Mouse (Mus musculus): ENCODE results near the gene Egln3. TPM values are rescaled to one million over a fixed set of nuclear protein-coding genes. Genes with fewer than 3 reads are reported as not detected.

The Egln3 gene
- 2.7 and 3.5 TPM in 2 replicates for polyA plus RNA-seq (2016; fragmentation: Nextera tagmentation; extraction: Ambion mirVana)

GRCm38 (mm10) chr12:54203656-54204045 lies at the start of gene Egln3:
TSS of gene Egln3 (minus strand) at chr12:54203860.
- H3K4me3 ChIP-seq: peak within 1 kb of the TSS; percentile 71
- H3K4me1 ChIP-seq: peaks cover 36% of the 10 kb centered on the region
- DNase-seq (ENCODE audit: low spot score): peak; percentile 85
- peak within 1 kb of the TSS; percentile 83 for H3K27ac ChIP-seq (replicated peaks)
- peaks cover 48% of the 10 kb centered on the region for H3K27me3 ChIP-seq (ENCODE audit: low read depth, poor library complexity, severe bottlenecking)
- under 1% methylated on average over 25 of the region's 25 CpGs for WGBS
- H3K36me3 ChIP-seq: no peaks in the 10 kb centered on the region
- H3K9me3 ChIP-seq (replicated peaks): peaks cover 4% of the 10 kb centered on the region; the same call in 1 of the 2 replicates

GRCm38 (mm10) chr12:54253449-54253848 lies 49.8 kb upstream of the Egln3 start:
- Histone ChIP-seq H3K4me1 (peaks cover 3% of the 10 kb centered on the region; the same call in 1 of the 2 replicates), H3K9me3 (replicated peaks) (no peaks in the 10 kb centered on the region), H3K36me3 (no peaks in the 10 kb centered on the region), H3K4me3 (no peak overlapping the region), H3K27me3 (ENCODE audit: low read depth, poor library complexity, severe bottlenecking) (no peaks in the 10 kb centered on the region), H3K27ac (replicated peaks) (no peak overlapping the region)
- DNase-seq (ENCODE audit: low spot score): no peak
- WGBS: 92% methylated on average over 4 of the region's 4 CpGs

DNA sequence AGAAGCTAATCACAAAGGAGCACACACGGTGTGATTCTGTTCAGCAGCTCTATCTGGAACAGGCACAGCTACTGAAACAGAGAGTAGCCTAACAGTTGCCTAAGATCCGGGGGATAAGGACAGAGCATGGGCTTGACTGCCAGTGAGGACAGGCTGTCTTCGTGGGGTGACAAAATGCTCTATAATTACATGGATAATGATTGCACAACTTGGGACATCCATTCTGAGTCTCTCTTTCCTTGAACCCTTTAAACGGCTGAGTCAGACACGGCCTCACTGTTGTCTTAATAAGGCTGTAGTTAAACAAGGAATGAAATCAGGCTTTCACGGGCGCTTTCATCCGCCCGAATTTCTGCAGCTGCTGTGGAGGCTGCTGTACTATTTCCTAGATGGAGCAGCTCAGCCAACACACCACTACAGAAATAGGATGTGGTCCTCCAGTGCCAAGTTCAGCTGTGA lies 48.3 kb upstream of the Egln3 start:
- H3K27ac ChIP-seq (replicated peaks): no peak overlapping the region

GRCm38 (mm10) chr12:54247835-54248234 lies 44.2 kb upstream of the Egln3 start:
- Histone ChIP-seq H3K4me3 (no peak overlapping the region), H3K27ac (replicated peaks) (no peak overlapping the region), H3K36me3 (no peaks in the 10 kb centered on the region), H3K27me3 (ENCODE audit: low read depth, poor library complexity, severe bottlenecking) (no peaks in the 10 kb centered on the region), H3K9me3 (replicated peaks) (no peaks in the 10 kb centered on the region), H3K4me1 (no peaks in the 10 kb centered on the region)
- WGBS: 91% methylated on average over 7 of the region's 7 CpGs
- DNase-seq (ENCODE audit: low spot score): no peak

More for the DNA sequence above, 48.3 kb upstream of the Egln3 start:
- Histone ChIP-seq H3K4me3 (no peak overlapping the region), H3K9me3 (replicated peaks) (no peaks in the 10 kb centered on the region), H3K4me1 (peaks cover 3% of the 10 kb centered on the region; the same call in 1 of the 2 replicates), H3K36me3 (no peaks in the 10 kb centered on the region), H3K27me3 (ENCODE audit: low read depth, poor library complexity, severe bottlenecking) (no peaks in the 10 kb centered on the region)
- WGBS: 82% methylated on average over 9 of the region's 9 CpGs
- no peak for DNase-seq (ENCODE audit: low spot score)

- no peak overlapping the region for H3K27ac ChIP-seq (replicated peaks)
- 84% methylated on average over 5 of the region's 5 CpGs for WGBS
- no peaks in the 10 kb centered on the region for H3K9me3 ChIP-seq (replicated peaks)
- H3K27me3 ChIP-seq (ENCODE audit: low read depth, poor library complexity, severe bottlenecking): no peaks in the 10 kb centered on the region
- no peak for DNase-seq (ENCODE audit: low spot score)
- no peaks in the 10 kb centered on the region for H3K36me3 ChIP-seq
- no peak overlapping the region for H3K4me3 ChIP-seq
- no peaks in the 10 kb centered on the region for H3K4me1 ChIP-seq
These were observed 39.5 kb upstream of the Egln3 start for GRCm38 (mm10) chr12:54243158-54243557.

DNA sequence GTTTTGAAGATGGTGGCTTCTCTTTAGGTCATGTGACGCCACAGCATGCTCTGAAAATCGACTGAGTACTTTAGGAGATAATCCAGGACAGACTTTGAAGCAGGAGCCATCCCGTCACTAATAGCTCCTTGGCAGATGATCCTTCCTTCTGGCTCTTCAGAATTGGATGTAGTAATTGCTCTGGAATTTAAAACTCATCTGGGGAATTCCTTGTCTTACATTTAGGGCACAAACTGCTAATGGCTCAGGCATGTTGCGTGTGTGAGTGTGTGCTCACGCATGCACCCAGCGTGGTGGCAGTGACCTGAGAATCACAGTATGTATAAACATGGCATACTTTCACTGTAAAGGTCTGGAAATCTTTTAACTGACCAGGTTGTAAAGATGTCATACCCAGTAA lies 38.3 kb upstream of the Egln3 start:
- Histone ChIP-seq H3K4me1 (no peaks in the 10 kb centered on the region), H3K27me3 (ENCODE audit: low read depth, poor library complexity, severe bottlenecking) (no peaks in the 10 kb centered on the region), H3K36me3 (no peaks in the 10 kb centered on the region), H3K27ac (replicated peaks) (no peak overlapping the region), H3K4me3 (no peak overlapping the region), H3K9me3 (replicated peaks) (no peaks in the 10 kb centered on the region)
- no peak for DNase-seq (ENCODE audit: low spot score)
- WGBS: 87% methylated on average over 6 of the region's 6 CpGs

GRCm38 (mm10) chr12:54233794-54234193 lies 30.1 kb upstream of the Egln3 start:
- no peaks in the 10 kb centered on the region for H3K27me3 ChIP-seq (ENCODE audit: low read depth, poor library complexity, severe bottlenecking)
- H3K9me3 ChIP-seq (replicated peaks): peaks cover 11% of the 10 kb centered on the region; the same call in 1 of the 2 replicates
- 92% methylated on average over 6 of the region's 6 CpGs for WGBS
- no peak overlapping the region for H3K27ac ChIP-seq (replicated peaks)
- no peak overlapping the region for H3K4me3 ChIP-seq
- DNase-seq (ENCODE audit: low spot score): no peak
- peaks cover 13% of the 10 kb centered on the region for H3K4me1 ChIP-seq
- no peaks in the 10 kb centered on the region for H3K36me3 ChIP-seq

DNA sequence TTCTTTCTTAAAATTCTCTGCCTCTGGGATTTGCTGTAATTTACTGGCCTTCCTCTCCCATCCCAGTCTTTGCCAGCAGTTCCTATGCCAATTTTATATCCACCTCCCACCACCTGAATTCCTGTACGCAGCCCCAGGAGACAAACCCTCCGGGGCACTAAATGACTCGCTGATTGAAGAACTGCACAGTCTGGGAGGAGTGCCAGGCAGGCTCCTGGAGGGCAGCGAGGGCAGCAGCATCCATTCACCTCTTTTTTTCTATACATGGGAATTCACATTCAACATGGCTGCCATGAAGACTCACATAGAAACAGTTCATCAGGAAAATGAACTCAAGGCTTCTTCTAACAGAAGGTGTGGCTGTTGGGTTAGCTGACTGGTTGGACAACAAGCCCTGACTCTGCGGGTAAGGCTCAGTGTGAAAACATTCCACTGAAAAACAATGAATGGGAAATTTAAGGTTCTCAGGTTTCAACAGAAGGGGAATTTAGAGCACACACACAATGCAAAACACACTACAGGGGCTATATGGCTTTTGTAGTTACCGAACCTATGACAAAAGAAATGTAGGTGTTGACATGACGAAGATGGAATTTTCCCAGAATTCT lies 29.4 kb upstream of the Egln3 start:
- Histone ChIP-seq H3K36me3 (no peaks in the 10 kb centered on the region), H3K9me3 (replicated peaks) (peaks cover 11% of the 10 kb centered on the region; the same call in 1 of the 2 replicates)
- DNase-seq (ENCODE audit: low spot score): no peak

GRCm38 (mm10) chr12:54232456-54232855 lies 28.8 kb upstream of the Egln3 start:
- H3K9me3 ChIP-seq (replicated peaks): peaks cover 11% of the 10 kb centered on the region; the same call in 1 of the 2 replicates
- H3K36me3 ChIP-seq: no peaks in the 10 kb centered on the region
- H3K4me3 ChIP-seq: no peak overlapping the region
- H3K4me1 ChIP-seq: peaks cover 13% of the 10 kb centered on the region
- 23% methylated on average over 5 of the region's 5 CpGs for WGBS
- H3K27ac ChIP-seq (replicated peaks): peak overlapping the region; percentile 53
- no peak for DNase-seq (ENCODE audit: low spot score)
- H3K27me3 ChIP-seq (ENCODE audit: low read depth, poor library complexity, severe bottlenecking): no peaks in the 10 kb centered on the region

More for the DNA sequence above, 29.4 kb upstream of the Egln3 start:
- Histone ChIP-seq H3K4me3 (no peak overlapping the region), H3K27ac (replicated peaks) (no peak overlapping the region; the same call in 1 of the 2 replicates), H3K4me1 (peaks cover 13% of the 10 kb centered on the region), H3K27me3 (ENCODE audit: low read depth, poor library complexity, severe bottlenecking) (no peaks in the 10 kb centered on the region)
- WGBS: 68% methylated on average over 7 of the region's 7 CpGs

DNA sequence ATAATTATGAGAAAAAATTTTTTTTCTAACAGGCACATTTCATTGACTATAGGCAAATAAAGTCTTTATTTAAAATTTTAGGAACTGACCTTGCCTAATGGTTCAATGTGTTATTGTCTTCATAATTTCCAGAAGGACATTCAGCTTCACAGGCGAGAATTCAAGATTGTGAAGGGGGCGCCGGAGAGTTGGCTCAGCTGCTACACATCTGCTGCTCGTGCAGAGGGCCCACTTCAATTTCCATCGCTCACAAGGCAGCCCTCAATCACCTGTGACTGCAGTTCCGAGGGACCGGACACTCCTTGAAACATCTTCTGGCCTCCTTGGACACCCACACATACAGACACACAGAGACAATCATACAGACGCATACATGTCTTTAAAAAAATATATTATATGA lies 23.9 kb upstream of the Egln3 start:
- Histone ChIP-seq H3K4me3 (no peak overlapping the region), H3K36me3 (no peaks in the 10 kb centered on the region), H3K9me3 (replicated peaks) (no peaks in the 10 kb centered on the region), H3K27me3 (ENCODE audit: low read depth, poor library complexity, severe bottlenecking) (no peaks in the 10 kb centered on the region), H3K27ac (replicated peaks) (no peak overlapping the region), H3K4me1 (peaks cover 22% of the 10 kb centered on the region)
- no peak for DNase-seq (ENCODE audit: low spot score)
- WGBS: 81% methylated on average over 8 of the region's 8 CpGs

DNA sequence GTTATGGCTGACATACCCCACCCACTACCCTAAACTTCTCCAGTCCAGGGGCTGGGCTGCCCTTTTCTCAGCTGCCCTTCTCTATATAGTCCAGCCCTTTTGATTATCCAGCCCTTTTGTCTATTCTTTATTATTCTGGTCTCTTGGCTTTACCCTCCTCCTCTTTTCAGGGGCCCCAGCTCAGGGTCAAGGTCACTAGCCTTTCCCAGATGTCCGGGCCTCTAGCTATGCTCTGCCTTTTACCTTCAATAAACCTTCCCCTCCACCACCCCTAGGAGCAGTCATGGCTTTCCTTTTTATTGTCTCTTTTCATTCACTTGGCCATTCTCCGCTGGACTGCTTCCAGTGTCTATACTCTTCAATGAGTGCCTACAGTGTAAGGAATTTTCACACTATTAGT lies 22.7 kb upstream of the Egln3 start:
- Histone ChIP-seq H3K27me3 (ENCODE audit: low read depth, poor library complexity, severe bottlenecking) (no peaks in the 10 kb centered on the region), H3K4me3 (no peak overlapping the region), H3K9me3 (replicated peaks) (no peaks in the 10 kb centered on the region), H3K27ac (replicated peaks) (0 out of 2 replicates have a peak overlapping the region, but pooled peaks have one; percentile 19), H3K36me3 (no peaks in the 10 kb centered on the region), H3K4me1 (peaks cover 16% of the 10 kb centered on the region)
- peak; percentile 31 for DNase-seq (ENCODE audit: low spot score)
- WGBS: 37% methylated on average over 2 of the region's 2 CpGs

DNA sequence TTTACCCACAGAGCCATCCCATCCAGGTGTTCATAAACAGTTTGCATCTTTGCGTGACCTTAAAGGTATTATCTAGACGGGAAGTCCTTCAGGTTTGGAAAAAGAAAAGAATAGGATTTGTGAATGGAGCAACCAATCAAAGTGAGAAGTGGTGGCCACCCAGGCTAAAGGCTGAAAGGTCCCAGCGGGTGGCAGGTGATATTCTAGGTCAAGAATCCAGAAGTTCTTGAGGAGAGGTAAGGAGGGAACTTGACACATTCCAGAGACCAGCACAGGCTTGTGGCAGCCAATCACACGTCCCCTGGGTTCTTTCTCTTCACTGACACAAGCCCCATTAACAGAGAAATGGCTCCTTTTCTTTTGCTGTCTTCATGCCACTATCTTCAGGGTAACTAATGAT lies 21.9 kb upstream of the Egln3 start:
- no peaks in the 10 kb centered on the region for H3K36me3 ChIP-seq
- H3K27ac ChIP-seq (replicated peaks): no peak overlapping the region
- no peaks in the 10 kb centered on the region for H3K9me3 ChIP-seq (replicated peaks)
- H3K27me3 ChIP-seq (ENCODE audit: low read depth, poor library complexity, severe bottlenecking): no peaks in the 10 kb centered on the region
- H3K4me3 ChIP-seq: no peak overlapping the region
- WGBS: 72% methylated on average over 4 of the region's 4 CpGs
- H3K4me1 ChIP-seq: peaks cover 16% of the 10 kb centered on the region
- no peak for DNase-seq (ENCODE audit: low spot score)

GRCm38 (mm10) chr12:54225090-54225489 lies 21.4 kb upstream of the Egln3 start:
- no peaks in the 10 kb centered on the region for H3K36me3 ChIP-seq
- DNase-seq (ENCODE audit: low spot score): no peak
- H3K4me1 ChIP-seq: peaks cover 16% of the 10 kb centered on the region
- WGBS: 65% methylated on average over 3 of the region's 3 CpGs
- no peak overlapping the region for H3K4me3 ChIP-seq
- H3K9me3 ChIP-seq (replicated peaks): no peaks in the 10 kb centered on the region
- H3K27me3 ChIP-seq (ENCODE audit: low read depth, poor library complexity, severe bottlenecking): no peaks in the 10 kb centered on the region
- H3K27ac ChIP-seq (replicated peaks): no peak overlapping the region

Data from midbrain, embryonic 10.5 days (tissue).